In genomic region chr9:121302543-121302942, GRCm38 (mm10) we compare ENCODE assay signal across 11 mouse cellular contexts. TPM values are rescaled to one million over a fixed set of nuclear protein-coding genes. Genes with fewer than 3 reads are reported as not detected.
DNase-seq lines count a peak whose midpoint lies in the region; ATAC-seq lines count a peak whose summit lies in the region.
"Had no signal": no experiment of that assay in that cellular context is flagged by ENCODE, and none has a peak within 500 bp of the region (broad histone marks: within the 10 kb centered on the region; RNA-seq: fewer than 3 reads in every experiment).

No protein-coding gene starts in this region.

- no peak overlapping the region for H3K4me2 ChIP-seq in kidney, embryonic 14.5 days (replicated peaks; ENCODE audit: low read depth, low read length)
- H3K4me2 ChIP-seq: limb, embryonic 15.5 days had no signal

- H3K27me3 ChIP-seq in kidney, embryonic 14.5 days (ENCODE audit: control insufficient read depth, insufficient read depth, low read length): no peaks in the 10 kb centered on the region
- H3K27me3 ChIP-seq: limb, embryonic 15.5 days had no signal

- H3K4me3 ChIP-seq in kidney, embryonic 14.5 days (ENCODE audit: low read length): no peak overlapping the region
- H3K4me3 ChIP-seq: limb, embryonic 15.5 days had no signal

- ATAC-seq in kidney, embryonic 14.5 days (ENCODE audit: low FRiP score, low TSS enrichment): no peak
- ATAC-seq in megakaryocyte, adult 5-6 weeks (ENCODE audit: poor library complexity, severe bottlenecking): no peak

- WGBS in kidney, embryonic 14.5 days: 84% methylated on average over 7 of the region's 8 CpGs

- peaks cover 38% of the 10 kb centered on the region for H3K4me1 ChIP-seq in kidney, embryonic 14.5 days (ENCODE audit: control insufficient read depth, insufficient read depth, low read length)

- no peaks in the 10 kb centered on the region for H3K36me3 ChIP-seq in kidney, embryonic 14.5 days (ENCODE audit: control insufficient read depth, insufficient read depth, low read length)

- peak; percentile 12 for DNase-seq in adrenal gland, postnatal 10 days
- no peak for DNase-seq in adrenal gland, adult 2 months
- DNase-seq in kidney, adult 9 months: peak; percentile 44
- DNase-seq in thymus, postnatal 14 days: peak; percentile 46
- no peak for DNase-seq in thymus, adult 18-20 months
- no peak for DNase-seq in right cerebral cortex, postnatal 25 days
- DNase-seq: adrenal gland, postnatal 36 days had no signal

- no peak overlapping the region for H3K9ac ChIP-seq in kidney, embryonic 14.5 days (ENCODE audit: low read depth, low read length)
- H3K9ac ChIP-seq: limb, embryonic 15.5 days had no signal

- H3K27ac ChIP-seq in kidney, embryonic 14.5 days (ENCODE audit: low read depth, low read length): no peak overlapping the region

- H3K9me3 ChIP-seq in kidney, embryonic 14.5 days (ENCODE audit: control insufficient read depth, low read length): no peaks in the 10 kb centered on the region
- H3K9me3 ChIP-seq: hindbrain, embryonic 10.5 days; limb, embryonic 15.5 days had no signal

RNA-seq across cellular contexts. Expression of gene Trak1, which starts 5.2 kb away (rescaled TPM):
- 100 to 1,000 TPM in 1 of 2 experiments, 10 to 100 TPM in 1; 84.0 to 117 TPM for total RNA-seq in adrenal gland, postnatal 10 days (2021)
- 10 to 100 TPM; 67.8 to 83.7 TPM for total RNA-seq in adrenal gland, adult 2 months (2021)
- polyA plus RNA-seq in adrenal gland, adult 2 months (2012; rRNA removed): 52.2 and 52.3 TPM in 2 replicates
- polyA plus RNA-seq in kidney, embryonic 14.5 days (2014; fragmentation: Nextera tagmentation; extraction: Ambion mirVana): 10.8 and 15.4 TPM in 2 replicates
- 23.2 and 25.0 TPM in 2 replicates for total RNA-seq in megakaryocyte, adult 5-6 weeks (2015)
- 20.0 and 22.0 TPM in 2 replicates for total RNA-seq in megakaryocyte, adult 5-6 weeks (2017)

RNA-seq across cellular contexts. Expression of gene Ulk4, which starts 25.5 kb away (rescaled TPM):
- 1 to 10 TPM; 1.6 to 3.5 TPM for total RNA-seq in adrenal gland, postnatal 10 days (2021)
- total RNA-seq in adrenal gland, adult 2 months (2021): 1 to 10 TPM; 1.5 to 2.0 TPM
- polyA plus RNA-seq in adrenal gland, adult 2 months (2012; rRNA removed): 2.3 and 6.0 TPM in 2 replicates
- polyA plus RNA-seq in kidney, embryonic 14.5 days (2014; fragmentation: Nextera tagmentation; extraction: Ambion mirVana): 124 and 166 TPM in 2 replicates
- 0.20 TPM in 1 of 2 replicates, not detected in the other for total RNA-seq in megakaryocyte, adult 5-6 weeks (2015)
- 0.12 and 1.0 TPM in 2 replicates for total RNA-seq in megakaryocyte, adult 5-6 weeks (2017)

Comparison
In these comparisons a context has a peak if more than half of its experiments do, and no peak if none do; other contexts are left out.
1. DNase-seq: peak in adrenal gland, postnatal 10 days (single experiment), kidney, adult 9 months (single experiment) and thymus, postnatal 14 days (single experiment); none in adrenal gland, adult 2 months (single experiment), thymus, adult 18-20 months (0 of 2) and right cerebral cortex, postnatal 25 days (single experiment).